Mouse (Mus musculus): ENCODE measurements around the gene 4931417E11Rik. TPM values are rescaled to one million over a fixed set of nuclear protein-coding genes. Genes with fewer than 3 reads are reported as not detected.

4931417E11Rik gene
- polyA plus RNA-seq, 1 experiment from 2014 or later = not detected

Other genes starting within 250 kb of the 4931417E11Rik start
- 0.17 and 0.23 TPM in 2 replicates for gene Dnah6, start 248.0 kb downstream of the 4931417E11Rik start, polyA plus RNA-seq (2015; fragmentation: Nextera tagmentation; extraction: Ambion mirVana)
- 141 and 146 TPM in 2 replicates for gene Suclg1, start 221.3 kb downstream of the 4931417E11Rik start, polyA plus RNA-seq (2015; fragmentation: Nextera tagmentation; extraction: Ambion mirVana)

All from forebrain, embryonic 13.5 days (tissue).